Mouse (Mus musculus) right cerebral cortex, adult 18-20 months (tissue): ENCODE results near the gene Dand5.

Experiments
- DNase-seq: peaks from one replicate; pipeline ENCODE4 v3.0.0; 2022; ENCODE audit warnings: mixed read lengths

The Dand5 gene

DNA sequence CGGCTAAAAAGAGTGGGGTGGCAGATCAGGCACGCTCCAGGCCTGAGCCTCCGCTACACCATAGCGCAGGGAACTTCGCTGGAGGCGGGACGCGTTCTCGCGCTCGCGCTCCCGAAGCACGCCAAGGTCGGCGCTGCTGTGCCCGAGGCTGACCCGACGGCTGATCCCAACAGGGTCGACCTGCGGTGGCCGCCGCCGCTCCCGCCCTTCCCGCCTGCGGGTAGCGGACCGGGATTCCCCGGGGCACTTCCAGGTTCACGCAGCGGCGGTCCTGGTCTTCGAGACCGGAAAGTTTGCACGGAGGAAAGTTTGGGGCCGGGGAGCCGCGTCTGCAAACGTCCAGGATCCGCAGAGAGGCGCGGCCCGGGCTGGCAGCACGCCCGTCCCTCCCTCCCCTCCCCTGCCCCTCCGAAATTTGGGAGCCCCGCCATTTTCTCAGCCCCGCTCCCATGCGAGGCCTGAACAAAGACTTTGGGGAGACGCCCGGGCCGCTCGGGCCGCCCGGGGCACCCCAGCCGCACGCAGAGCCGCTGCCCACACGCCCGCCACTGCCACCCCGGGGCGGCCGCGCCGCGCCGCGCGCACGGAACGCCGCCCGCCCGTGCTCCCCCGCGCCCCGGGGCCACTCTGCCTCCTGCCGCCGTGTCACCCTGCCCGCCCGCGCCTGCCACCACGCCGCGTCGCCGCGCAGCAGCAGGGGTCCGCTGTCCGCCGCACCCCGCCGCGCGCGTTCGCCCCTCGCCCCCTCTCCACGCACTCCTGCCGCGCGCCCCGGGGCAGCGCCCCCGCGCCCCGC, 23.3 kb downstream of the Dand5 start:
- no peak for DNase-seq

DNA sequence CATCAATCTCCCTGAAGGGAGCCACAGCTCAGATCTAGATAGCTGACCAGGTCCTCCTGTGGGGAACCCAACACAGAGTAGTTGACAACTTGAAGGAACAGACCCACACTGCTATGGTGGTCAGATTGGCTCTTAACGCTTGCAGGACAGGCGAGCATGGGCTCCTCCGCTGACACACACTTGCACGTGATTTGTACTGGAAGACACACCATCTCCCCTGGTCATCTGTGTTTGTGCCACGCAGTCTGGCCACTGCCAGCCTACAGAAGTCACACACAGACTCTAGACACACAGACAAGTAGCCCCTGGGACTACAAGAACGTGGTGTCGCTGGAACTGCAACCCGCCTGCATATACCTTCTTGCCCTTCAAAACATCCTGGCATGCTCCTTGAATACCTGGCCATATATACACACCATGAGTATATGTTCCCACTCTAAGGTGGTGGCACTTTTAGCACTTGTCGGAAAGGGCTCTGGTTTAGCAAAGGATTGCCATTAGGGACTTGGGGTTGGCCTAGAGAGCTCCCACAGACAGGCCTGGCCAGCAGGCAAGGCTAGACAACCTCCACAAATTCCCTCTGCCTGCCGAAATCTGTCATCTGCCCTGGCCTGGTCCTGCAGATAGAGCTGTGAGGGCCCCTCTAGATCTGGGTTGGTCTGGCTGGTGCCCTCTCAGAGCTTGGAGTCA, 24.0 kb downstream of the Dand5 start:
- no peak for DNase-seq

DNA sequence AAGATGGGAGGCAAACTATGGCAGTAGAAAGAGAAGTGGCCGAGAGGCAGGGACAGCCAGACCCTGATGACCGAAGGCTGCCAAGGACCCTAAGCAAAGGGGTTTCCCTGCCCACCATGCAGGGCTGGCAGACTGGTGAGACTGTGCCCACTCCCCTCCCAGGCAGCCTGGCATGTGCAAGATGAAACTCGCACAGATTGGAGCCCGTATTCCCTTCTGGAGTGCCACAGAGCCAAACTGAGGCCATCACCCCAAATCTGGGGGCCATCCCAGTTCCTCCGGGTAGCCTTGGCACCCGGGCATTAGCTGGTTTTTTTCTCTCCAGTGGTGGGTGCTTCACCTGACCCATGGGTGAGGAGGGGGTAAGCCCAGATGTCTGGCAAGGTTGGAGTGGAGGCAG, 24.7 kb downstream of the Dand5 start:
- no peak for DNase-seq

DNA sequence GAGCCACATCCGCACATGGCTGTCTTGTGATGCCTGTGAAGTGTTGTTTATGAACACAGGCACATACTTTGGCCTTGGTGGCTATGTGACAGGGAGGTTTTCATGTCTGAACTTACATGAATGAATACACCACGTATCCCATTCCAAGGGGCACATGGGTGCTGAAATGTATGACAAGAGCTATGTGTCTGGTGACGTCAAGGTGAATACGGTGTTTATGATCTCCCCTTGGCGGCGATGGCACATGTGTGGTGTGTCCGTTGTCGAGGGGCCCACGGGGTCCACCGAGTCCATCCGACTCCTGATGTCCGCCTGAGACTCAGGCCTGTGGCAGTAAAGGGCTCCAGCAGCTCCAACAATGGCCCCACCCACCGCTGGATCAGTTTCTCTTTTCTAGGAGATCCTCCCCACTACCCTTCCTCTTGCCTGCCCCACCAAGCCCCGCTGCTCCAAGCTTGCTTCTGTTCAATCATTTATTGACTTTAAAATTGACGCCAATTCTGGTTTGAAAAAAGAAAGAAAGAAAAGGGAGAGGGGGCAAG, 25.3 kb downstream of the Dand5 start:
- DNase-seq, result no peak

DNA sequence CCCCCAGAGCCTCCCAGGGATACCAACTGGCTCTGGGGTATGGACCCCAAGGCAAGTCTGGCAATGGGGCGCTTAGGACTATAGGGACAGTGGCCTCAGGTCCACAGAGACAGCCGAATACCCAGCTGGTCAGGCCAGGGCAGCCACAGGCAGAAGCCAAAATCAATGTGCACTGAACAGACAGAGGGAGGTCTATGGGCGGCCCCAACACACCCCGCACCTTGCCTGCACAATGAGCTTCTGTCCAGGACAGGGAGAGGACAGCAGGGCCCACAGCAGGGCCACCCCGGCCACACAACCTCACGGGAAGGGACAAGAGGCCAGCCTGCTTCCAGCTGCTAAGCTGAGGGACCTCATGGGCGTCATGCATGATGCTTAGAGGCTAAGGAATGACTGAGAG, 28.1 kb downstream of the Dand5 start:
- DNase-seq, result no peak

DNA sequence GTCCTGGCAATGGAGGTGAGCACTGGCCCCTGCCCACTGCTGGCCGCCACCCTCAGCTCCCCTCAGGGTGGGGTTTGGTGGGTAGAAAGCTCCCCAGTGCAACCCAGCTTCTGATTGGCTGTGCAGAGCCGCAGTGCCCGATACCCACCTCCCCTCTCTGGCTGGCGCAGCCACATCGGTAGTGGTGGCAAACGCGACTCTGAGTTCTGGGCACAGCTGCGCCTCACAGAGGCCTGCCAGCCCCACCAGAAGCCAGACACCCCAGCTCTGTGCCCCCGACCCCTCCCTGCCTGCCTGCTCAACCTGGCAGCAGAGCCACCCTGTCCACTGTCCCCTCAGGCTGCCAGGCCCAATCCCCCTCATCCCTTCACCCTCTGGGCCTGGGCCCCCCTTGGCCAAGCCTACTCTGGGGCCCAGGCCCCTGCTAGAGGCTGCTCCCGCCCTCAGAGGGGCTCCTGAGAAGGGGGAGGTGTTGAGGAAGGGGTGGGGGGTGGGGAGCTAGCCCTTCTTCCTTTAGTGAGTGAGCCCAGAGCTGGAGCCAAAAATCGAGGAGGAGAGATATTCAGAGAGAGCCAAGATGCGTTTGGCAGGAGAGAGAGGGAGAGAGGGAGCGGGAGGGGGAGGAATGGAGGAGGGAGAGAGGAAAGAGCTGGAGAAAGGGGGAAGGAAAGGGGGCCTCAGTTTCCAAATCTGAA, 28.7 kb downstream of the Dand5 start:
- peak; percentile 79 for DNase-seq

DNA sequence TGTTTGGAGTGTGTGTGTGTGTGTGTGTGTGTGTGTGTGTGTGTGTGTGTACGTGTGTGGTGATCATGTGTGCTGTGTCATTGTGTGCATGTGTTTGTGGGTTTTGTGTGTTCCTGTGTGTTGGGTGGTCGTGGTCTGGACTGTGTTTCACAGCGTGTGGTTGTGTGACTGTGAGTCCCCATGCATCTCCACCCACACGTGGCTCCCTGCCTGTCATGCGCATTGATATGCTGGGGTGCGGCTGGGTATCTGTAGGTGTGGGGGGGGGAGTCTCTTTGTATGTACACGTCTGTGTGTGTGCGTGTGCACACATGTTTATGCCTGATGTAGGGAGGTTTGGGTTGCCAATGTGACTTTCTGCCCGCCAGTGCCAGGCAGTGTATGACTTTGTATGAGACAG, 29.5 kb downstream of the Dand5 start:
- DNase-seq, result peak; percentile 51

DNA sequence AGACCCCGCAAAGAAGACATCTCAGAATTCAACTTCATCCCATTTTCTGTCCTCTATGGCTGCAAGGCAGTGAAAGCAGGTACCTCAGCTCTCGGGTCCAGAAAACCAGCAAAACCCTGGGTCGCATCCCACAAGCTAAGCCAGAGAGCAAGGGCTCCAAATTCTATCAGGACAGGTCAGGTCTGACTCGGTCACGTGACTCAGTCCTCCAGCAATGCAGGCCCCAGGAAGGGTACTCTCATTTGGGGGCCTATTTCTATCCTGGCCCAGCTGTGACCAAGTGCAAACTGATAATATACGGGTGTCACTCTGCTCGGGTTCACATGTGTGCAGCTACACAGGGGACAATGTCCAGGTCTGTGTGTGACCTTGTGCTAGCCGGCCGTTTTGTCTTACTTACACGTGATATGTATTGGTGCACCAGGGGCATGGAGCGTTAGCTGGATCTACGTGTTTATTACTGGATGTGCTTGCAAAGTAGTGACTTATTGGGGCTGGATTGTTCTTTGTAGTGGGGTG, 30.1 kb downstream of the Dand5 start:
- DNase-seq, result no peak

DNA sequence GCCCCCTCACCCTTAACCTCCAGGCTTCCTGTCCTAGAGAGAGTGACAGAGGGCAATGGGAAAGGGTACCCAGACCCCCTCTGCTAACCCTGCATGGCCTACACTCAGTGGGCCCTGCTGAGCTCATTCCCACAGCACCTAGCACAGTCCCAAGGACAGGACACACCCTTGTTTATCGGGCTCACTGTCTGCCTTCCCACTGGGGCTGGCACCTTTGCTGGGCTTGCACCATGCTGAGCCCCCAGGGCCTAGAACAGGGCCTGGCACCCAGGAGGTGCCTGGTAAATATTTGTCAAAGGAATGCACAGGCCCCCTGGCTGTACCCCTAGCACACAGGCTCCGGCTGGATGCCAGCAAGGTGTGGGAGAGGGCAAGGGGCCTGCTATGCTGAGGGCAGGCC, 32.1 kb downstream of the Dand5 start:
- DNase-seq, result no peak

DNA sequence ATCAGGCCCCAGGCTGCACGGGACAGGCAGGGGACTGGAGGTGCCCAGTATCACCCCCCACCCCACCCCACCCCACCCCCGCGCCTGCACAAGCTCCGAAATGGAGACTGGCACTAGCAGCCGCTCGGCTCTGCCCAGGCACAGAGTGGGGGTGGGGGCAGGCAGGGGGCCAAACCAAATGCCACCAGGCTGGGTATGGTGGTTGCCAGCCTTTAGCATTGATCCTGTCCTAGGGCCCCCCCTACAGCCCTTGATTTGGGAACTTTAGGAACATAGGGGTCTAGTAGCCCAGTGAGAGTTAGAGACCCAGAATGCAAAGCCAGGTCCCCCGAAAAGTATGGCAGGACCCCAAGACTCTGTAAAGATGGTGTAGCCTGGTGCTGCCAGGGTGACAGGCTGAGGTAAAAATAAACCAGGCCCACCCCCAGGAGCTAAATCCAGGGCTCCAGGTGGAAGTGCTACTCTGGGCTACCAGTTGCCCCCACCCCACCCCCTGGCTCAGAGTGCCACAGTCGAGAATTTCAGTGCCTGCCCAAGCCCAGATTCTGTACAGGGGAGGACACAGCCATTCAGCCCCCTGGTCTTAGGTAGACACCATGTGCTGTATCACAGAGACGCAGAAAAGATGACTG, 32.7 kb downstream of the Dand5 start:
- DNase-seq, result no peak

DNA sequence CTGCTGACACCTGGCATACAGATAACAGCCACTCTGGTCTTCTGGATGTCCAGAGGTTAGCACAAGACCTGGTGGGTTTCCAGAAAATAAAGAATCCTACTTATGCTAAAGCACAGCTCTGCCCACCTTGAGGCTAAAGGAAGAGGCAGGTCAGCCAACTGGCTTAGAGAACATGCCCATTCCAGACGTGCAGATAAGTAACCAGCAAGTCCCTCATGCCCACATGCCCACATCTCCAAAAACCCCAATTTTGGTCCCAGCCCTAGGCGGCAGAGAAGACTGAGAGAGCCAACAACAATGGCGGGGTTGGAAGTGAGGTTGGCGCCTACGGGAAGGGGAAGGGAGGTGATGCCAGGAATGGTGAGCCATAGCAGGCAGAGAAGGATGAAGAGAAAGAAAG, 33.3 kb downstream of the Dand5 start:
- DNase-seq, result no peak

DNA sequence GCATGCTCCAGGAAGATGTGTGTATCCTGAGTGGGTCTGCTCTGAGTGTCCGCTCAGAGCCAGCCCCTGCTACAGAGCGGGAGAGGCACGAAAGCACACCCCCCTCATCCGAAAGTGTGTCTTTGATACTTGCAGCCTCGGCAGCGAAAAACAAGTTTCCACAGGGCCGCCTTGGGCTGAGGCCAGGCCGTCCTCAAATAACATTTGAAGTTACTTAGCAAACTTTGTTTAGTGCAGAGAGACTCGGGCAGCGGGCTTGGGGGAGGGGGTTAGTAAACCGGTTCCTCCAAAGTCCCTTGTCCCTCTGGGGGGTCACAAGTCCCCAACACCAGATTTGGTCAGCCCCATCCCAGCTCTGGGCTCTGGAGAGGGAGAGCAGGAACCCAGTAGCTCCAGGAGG, 33.7 kb downstream of the Dand5 start:
- DNase-seq, result no peak

DNA sequence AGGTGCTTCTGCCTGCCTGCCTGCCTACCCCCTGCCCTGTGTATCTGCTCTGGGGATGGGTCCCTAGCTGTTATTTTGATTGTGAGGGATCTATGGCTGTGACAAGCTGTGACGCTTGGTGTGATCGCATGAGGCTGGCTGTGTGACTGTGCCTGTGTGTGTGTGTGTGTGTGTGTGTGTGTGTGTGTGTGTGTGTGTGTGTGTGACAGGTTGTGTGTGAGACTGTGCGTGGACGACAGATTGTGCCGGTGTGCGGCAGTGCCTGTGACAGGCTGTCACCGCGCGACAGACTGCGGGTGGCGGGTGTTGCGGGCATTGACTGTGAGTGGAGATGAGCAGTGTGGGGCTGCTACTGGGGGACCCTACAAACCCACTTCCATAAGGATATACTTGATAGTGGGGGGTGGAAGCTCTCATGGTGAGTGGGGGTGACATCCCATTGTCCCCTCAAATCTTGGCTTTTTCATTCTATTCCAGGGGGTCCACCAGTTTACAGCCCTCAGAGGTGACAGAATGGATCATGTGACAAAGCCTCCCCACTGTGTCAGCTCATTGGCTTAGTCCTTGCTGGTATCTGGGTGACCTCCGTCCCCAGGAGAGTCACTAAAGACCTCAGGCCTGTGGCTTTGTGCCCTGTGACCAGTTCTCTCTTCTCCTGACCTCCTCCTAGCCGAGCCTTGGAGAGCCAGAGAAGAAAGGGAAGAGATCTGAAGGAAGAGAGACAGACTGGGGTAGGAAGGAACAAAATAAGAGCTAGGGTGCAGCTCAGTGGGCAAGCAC, 34.9 kb downstream of the Dand5 start:
- DNase-seq, result no peak

DNA sequence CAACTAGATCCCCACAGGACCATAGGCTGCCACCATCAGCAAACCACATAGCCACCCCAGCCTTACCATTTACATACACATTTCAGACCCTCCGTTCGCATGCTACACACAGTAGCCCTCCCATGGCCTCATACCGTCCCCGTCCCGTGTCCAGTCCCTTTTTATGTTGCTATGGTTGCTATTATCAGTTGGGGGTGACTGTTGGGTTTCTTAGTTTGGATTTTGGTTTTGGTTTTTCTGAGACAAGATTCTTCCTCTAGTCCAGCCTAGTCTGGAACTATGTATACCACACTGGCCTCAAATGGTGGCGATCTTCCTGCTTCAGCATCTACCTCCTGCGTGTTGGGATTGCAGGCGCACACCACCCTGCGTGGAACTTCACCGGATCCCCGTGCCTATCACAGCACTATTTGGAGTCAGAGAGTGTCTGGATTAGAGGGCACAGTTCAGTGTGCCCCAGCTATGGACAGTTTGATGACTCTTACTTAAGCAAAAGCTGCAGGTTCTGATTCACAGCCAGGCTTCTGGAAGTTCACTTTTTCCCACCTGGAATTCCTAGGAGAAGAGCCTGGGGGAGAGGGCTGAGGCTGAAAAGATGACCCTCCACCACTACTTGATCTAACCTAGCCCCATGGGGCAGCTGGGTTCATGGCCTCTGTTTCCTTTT, 35.7 kb downstream of the Dand5 start:
- no peak for DNase-seq

DNA sequence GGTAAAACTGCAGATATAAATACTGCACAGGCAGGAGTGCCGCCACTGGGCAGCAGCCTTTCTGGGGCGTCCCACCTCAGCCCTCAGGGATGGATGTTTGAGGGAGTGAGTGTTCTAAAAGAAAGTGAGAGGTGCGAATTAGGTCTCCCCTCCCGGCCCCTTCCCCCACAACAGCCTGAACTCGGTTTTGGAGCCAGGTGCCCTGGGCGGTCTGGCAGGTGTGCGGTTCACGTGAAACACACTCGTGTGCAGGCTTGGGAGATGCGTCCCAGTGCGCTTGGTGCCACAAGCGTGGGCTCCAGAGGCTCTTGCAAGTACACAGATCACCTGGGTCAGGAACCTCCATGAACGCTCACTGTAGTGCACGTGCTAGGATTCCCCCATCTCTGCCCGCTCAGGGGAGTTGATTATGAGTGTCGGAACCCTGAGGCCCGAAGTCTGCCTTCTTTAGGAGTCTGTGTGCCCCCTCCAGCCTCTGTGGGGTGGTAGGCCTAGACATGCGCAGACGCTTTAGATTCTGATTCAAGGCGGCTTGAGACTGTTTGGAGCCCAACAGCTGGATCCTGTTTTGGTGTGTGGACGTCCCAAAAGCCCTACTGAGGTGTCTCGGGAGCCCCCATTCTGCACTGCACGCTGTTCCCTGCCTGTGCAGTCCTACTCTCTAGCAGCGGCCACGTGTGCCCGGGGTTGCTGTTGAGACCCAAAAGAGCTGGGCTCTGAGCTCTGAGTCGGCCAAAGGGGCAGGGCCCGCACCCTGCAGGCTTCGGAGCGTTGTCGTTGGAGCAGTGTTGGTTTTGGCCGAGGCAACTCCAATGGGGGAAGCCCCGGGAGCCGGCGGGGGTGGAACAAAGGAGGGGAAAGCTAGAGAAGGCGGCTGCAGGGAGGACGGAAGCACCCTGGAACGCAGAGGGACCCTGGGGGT, 36.6 kb downstream of the Dand5 start:
- no peak for DNase-seq

DNA sequence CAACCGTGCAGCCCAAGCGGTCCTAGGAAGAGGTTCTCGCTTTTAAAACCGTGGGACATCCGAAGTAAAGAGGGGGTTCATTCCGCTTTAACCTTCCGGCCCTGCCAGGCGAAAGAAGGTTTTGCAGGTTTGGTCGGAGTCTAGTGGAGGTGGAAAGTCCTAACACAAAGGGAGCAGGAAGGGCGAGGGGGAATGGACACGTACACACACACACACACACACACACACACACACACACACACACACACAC, 37.2 kb downstream of the Dand5 start:
- no peak for DNase-seq

DNA sequence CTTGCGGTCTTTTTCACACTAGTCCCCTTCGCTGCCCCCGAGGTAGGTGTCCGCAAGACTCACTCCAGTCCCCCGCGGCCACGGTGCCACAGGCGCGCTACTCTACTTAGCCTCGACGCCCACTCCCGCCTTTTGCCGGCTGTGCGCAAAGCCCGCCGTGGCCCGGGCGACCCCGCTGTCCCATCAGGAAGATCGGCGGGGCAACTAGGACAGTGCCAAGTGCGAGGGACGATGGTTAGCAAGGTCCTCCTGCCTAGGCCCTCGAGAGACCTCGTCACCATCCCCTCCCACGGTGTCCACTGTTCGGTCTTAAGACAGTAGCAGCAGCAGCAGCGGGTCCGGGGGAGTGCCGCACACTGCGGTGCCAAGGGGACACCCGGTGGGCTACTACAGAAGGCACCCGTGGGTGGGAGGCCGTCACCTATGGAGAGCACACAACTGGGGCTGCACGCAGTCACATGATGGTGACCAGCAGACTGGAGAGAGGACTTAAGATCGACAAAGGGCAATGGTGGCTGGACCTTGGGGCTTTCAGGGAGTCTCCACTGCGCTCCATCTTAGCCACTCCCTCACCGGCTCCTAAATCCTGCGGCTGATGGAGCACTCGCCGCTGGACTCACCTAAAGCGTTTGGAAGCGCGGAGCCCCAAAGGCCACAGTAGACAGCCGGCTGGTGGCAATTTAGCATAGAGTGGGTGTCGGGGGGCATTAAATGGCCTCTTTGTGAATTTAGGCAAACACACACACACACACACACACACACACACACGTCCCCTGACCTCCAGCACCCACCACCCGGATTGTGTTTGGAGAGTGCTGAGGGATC, 37.7 kb downstream of the Dand5 start:
- DNase-seq, result no peak

DNA sequence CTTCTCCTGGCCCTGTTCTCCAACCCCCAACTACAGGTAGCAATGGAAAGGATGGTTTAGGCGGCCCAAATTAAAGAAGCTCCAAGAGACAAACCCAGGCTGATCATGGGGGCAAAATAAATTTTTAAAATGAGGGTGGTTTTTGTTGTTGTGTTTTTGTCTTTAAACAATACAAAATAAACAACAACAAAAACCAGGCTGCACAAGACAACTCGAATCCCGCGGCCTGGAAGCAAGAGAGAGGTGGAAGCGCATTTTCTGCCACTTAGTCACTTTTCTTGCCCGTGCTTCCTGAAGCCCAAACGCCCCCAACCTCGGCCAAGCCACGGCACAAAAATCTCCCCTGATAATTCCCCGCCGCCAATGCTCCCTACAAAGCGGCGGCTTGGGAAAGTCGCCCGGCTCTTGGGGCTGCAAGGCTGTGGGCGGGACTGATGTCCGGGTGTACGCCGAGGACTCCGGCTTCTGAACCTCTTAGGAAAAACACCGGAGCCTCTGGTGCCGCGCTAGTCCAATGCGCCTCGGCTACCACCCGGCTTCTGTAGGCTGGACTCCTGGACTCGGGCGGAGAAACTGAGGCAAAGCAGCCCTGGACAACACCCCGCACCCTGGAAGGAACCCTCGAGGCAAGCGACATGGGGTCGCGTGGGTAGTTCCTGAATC, 38.6 kb downstream of the Dand5 start:
- DNase-seq, result no peak

DNA sequence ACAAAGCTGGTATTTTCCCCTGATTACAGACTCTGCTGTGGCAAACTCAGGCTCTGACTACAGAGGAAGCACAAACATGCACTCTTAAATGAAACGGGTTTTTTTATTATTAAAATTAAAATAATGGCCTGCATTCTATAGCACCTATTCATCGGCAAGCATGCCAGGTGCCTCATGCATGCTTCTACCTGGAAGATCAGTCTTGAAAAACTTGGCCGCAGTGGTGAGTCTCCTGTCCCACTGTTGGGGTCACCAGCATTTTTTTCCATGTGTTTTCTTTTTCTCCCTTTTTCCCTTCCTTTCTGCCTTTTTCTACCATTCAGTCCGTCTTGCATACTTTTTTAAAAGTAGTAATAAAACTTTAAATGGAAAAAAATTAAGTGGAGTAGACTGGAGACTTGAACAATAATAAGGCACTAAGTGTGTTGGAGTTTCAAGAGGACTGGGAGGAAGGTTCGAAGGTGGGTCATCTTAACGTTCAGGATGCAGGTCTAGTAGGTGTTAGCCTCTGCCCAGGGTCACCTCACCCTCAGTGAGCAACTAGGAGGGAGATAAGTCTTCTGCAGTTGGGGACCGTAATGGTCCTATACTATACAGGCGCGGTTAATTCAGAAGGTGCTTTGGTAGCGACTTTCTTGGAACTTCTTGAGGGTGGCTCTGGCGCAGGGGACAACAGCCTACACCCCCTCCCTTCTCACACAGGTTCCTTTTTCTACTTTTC, 39.3 kb downstream of the Dand5 start:
- DNase-seq, result no peak
